Mouse (Mus musculus) midbrain, embryonic 12.5 days (tissue): ENCODE data around the gene Sult1d1. TPM values are rescaled to one million over a fixed set of nuclear protein-coding genes. Genes with fewer than 3 reads are reported as not detected.

ENCODE experiments used
- ATAC-seq: fragments of 200-750 bp; cut with Nextera tagmentation; 2 replicates; pipeline ENCODE4 v1.8.0; 2017; ENCODE audit warnings: low read depth, moderate TSS enrichment, moderate library complexity; ENCODE audit not compliant: low FRiP score
- H3K27ac ChIP-seq: fragments of 300-500 bp; sonication (generic); replicated peaks from 2 replicates; pipeline ENCODE4 v1.5.1; 2016; ENCODE audit warnings: mild to moderate bottlenecking
- H3K27me3 ChIP-seq: fragments of 300-500 bp; sonication (generic); 2 replicates; pipeline ENCODE4 v1.6.1; 2016; ENCODE audit warnings: mild to moderate bottlenecking
- H3K36me3 ChIP-seq: fragments of 300-500 bp; sonication (generic); 2 replicates; pipeline ENCODE4 v1.6.1; 2016
- H3K4me1 ChIP-seq: fragments of 300-500 bp; sonication (generic); 2 replicates; pipeline ENCODE4 v1.6.1; 2016
- H3K4me2 ChIP-seq: fragments of 300-500 bp; sonication (generic); replicated peaks from 2 replicates; pipeline ENCODE4 v1.6.1; 2016; ENCODE audit warnings: mild to moderate bottlenecking, moderate library complexity
- H3K4me3 ChIP-seq: fragments of 300-500 bp; sonication (generic); 2 replicates; pipeline ENCODE4 v1.5.1; 2016; ENCODE audit warnings: mild to moderate bottlenecking
- H3K9ac ChIP-seq: fragments of 300-500 bp; sonication (generic); replicated peaks from 2 replicates; pipeline ENCODE4 v1.6.1; 2016; ENCODE audit warnings: mild to moderate bottlenecking, moderate library complexity
- H3K9me3 ChIP-seq: fragments of 300-500 bp; sonication (generic); 2 replicates; pipeline ENCODE4 v1.6.1; 2016; ENCODE audit warnings: mild to moderate bottlenecking
- WGBS: fragments of 180-500 bp; shearing (Covaris S2); methylation state at CpG from one replicate; pipeline ENCODE4 v1.1.7; 2016; 5-methylcytosine and 5-hydroxymethylcytosine counted together
- polyA plus RNA-seq: library from polyadenylated mRNA; unstranded; fragments of >200 nt; fragmentation: Nextera tagmentation; extraction: Ambion mirVana; gene quantifications from 2 replicates; pipeline ENCODE4 v1.2.1, GENCODE M21; 2016

Sult1d1 gene
- polyA plus RNA-seq = not detected in 2 replicates

GRCm38 (mm10) chr5:87568845-87569244 is at the start of gene Sult1d1:
Gene Sult1d1, minus strand, starts transcription at chr5:87569027.
- no peak for ATAC-seq
- Histone ChIP-seq H3K27me3 (no peaks in the 10 kb centered on the region), H3K9me3 (no peaks in the 10 kb centered on the region), H3K27ac (no peak within 1 kb of the TSS), H3K36me3 (no peaks in the 10 kb centered on the region), H3K4me2 (no peak within 1 kb of the TSS), H3K4me3 (no peak within 1 kb of the TSS), H3K4me1 (no peaks in the 10 kb centered on the region), H3K9ac (no peak within 1 kb of the TSS)
- 86% methylated on average over 5 of the region's 5 CpGs for WGBS

GRCm38 (mm10) chr5:87615128-87615390 is 46.2 kb upstream of the Sult1d1 start:
- 86% methylated on average over 2 of the region's 2 CpGs for WGBS
- Histone ChIP-seq H3K9me3 (no peaks in the 10 kb centered on the region), H3K9ac (no peak overlapping the region), H3K27me3 (no peaks in the 10 kb centered on the region), H3K36me3 (no peaks in the 10 kb centered on the region), H3K4me3 (no peak overlapping the region), H3K27ac (no peak overlapping the region), H3K4me1 (no peaks in the 10 kb centered on the region), H3K4me2 (no peak overlapping the region)
- ATAC-seq = no peak

GRCm38 (mm10) chr5:87614364-87615127 is 45.7 kb upstream of the Sult1d1 start:
- Histone ChIP-seq H3K4me2 (no peak overlapping the region), H3K27me3 (no peaks in the 10 kb centered on the region), H3K4me1 (no peaks in the 10 kb centered on the region), H3K4me3 (no peak overlapping the region), H3K36me3 (no peaks in the 10 kb centered on the region), H3K27ac (no peak overlapping the region), H3K9me3 (no peaks in the 10 kb centered on the region), H3K9ac (no peak overlapping the region)
- no peak for ATAC-seq

- H3K4me3 ChIP-seq = no peak overlapping the region
- no peak overlapping the region for H3K9ac ChIP-seq
- no peaks in the 10 kb centered on the region for H3K4me1 ChIP-seq
- no peaks in the 10 kb centered on the region for H3K27me3 ChIP-seq
- no peaks in the 10 kb centered on the region for H3K9me3 ChIP-seq
- H3K27ac ChIP-seq = no peak overlapping the region
- H3K4me2 ChIP-seq = no peak overlapping the region
- ATAC-seq = no peak
- WGBS = 81% methylated on average over 3 of the region's 3 CpGs
- no peaks in the 10 kb centered on the region for H3K36me3 ChIP-seq
Observed at GRCm38 (mm10) chr5:87601018-87601417, 32.2 kb upstream of the Sult1d1 start.

GRCm38 (mm10) chr5:87597891-87598290 is 29.1 kb upstream of the Sult1d1 start:
- WGBS = 67% methylated on average over 2 of the region's 2 CpGs
- Histone ChIP-seq H3K27me3 (no peaks in the 10 kb centered on the region), H3K4me3 (no peak overlapping the region), H3K36me3 (no peaks in the 10 kb centered on the region), H3K4me1 (no peaks in the 10 kb centered on the region), H3K4me2 (no peak overlapping the region), H3K27ac (no peak overlapping the region), H3K9ac (no peak overlapping the region), H3K9me3 (no peaks in the 10 kb centered on the region)
- no peak for ATAC-seq

GRCm38 (mm10) chr5:87591494-87591893 is 22.7 kb upstream of the Sult1d1 start, which contains the start of gene Sult1e1:
Gene Sult1e1, minus strand, starts transcription at chr5:87591594.
- Histone ChIP-seq H3K9me3 (no peaks in the 10 kb centered on the region), H3K27me3 (no peaks in the 10 kb centered on the region), H3K4me2 (no peak within 1 kb of the TSS), H3K4me3 (no peak within 1 kb of the TSS), H3K36me3 (no peaks in the 10 kb centered on the region), H3K27ac (no peak within 1 kb of the TSS), H3K4me1 (no peaks in the 10 kb centered on the region; the same call in none of the 2 replicates), H3K9ac (no peak within 1 kb of the TSS)
- 75% methylated on average over 5 of the region's 5 CpGs for WGBS
- no peak for ATAC-seq

- Histone ChIP-seq H3K9me3 (no peaks in the 10 kb centered on the region), H3K4me3 (no peak overlapping the region), H3K4me1 (no peaks in the 10 kb centered on the region; the same call in none of the 2 replicates), H3K9ac (no peak overlapping the region), H3K27me3 (no peaks in the 10 kb centered on the region), H3K36me3 (no peaks in the 10 kb centered on the region), H3K27ac (no peak overlapping the region), H3K4me2 (no peak overlapping the region)
- 87% methylated on average over 2 of the region's 2 CpGs for WGBS
- ATAC-seq = no peak
Observed at GRCm38 (mm10) chr5:87589916-87590315, 21.1 kb upstream of the Sult1d1 start.

- Histone ChIP-seq H3K27ac (no peak overlapping the region), H3K4me2 (no peak overlapping the region), H3K4me1 (no peaks in the 10 kb centered on the region), H3K36me3 (no peaks in the 10 kb centered on the region), H3K9me3 (no peaks in the 10 kb centered on the region), H3K9ac (no peak overlapping the region), H3K27me3 (no peaks in the 10 kb centered on the region), H3K4me3 (no peak overlapping the region)
- ATAC-seq = no peak
- 86% methylated on average over 1 of the region's 1 CpGs for WGBS
Observed at GRCm38 (mm10) chr5:87580389-87580788, 11.6 kb upstream of the Sult1d1 start.

- Histone ChIP-seq H3K9me3 (no peaks in the 10 kb centered on the region), H3K4me2 (no peak overlapping the region), H3K9ac (no peak overlapping the region), H3K4me1 (no peaks in the 10 kb centered on the region), H3K36me3 (no peaks in the 10 kb centered on the region), H3K4me3 (no peak overlapping the region), H3K27me3 (no peaks in the 10 kb centered on the region), H3K27ac (no peak overlapping the region)
- 72% methylated on average over 1 of the region's 1 CpGs for WGBS
- ATAC-seq = no peak
Observed at GRCm38 (mm10) chr5:87574174-87574573, 5.3 kb upstream of the Sult1d1 start.

GRCm38 (mm10) chr5:87573490-87573889 is 4.7 kb upstream of the Sult1d1 start:
- H3K27me3 ChIP-seq = no peaks in the 10 kb centered on the region
- no peak overlapping the region for H3K9ac ChIP-seq
- H3K4me1 ChIP-seq = no peaks in the 10 kb centered on the region
- no peak overlapping the region for H3K4me3 ChIP-seq
- ATAC-seq = no peak
- H3K36me3 ChIP-seq = no peaks in the 10 kb centered on the region
- no peak overlapping the region for H3K4me2 ChIP-seq
- no peaks in the 10 kb centered on the region for H3K9me3 ChIP-seq
- H3K27ac ChIP-seq = no peak overlapping the region
- 68% methylated on average over 5 of the region's 5 CpGs for WGBS

- no peak overlapping the region for H3K4me3 ChIP-seq
- H3K9me3 ChIP-seq = no peaks in the 10 kb centered on the region
- no peaks in the 10 kb centered on the region for H3K27me3 ChIP-seq
- 82% methylated on average over 6 of the region's 6 CpGs for WGBS
- H3K4me2 ChIP-seq = no peak overlapping the region
- no peak overlapping the region for H3K9ac ChIP-seq
- no peaks in the 10 kb centered on the region for H3K4me1 ChIP-seq
- H3K36me3 ChIP-seq = no peaks in the 10 kb centered on the region
- ATAC-seq = no peak
- H3K27ac ChIP-seq = no peak overlapping the region
Observed at GRCm38 (mm10) chr5:87572781-87573180, 4.0 kb upstream of the Sult1d1 start.

GRCm38 (mm10) chr5:87567306-87567705 is 1.5 kb downstream of the Sult1d1 start:
- Histone ChIP-seq H3K4me1 (no peaks in the 10 kb centered on the region), H3K27me3 (no peaks in the 10 kb centered on the region), H3K36me3 (no peaks in the 10 kb centered on the region), H3K4me2 (no peak overlapping the region), H3K27ac (no peak overlapping the region), H3K4me3 (no peak overlapping the region), H3K9ac (no peak overlapping the region), H3K9me3 (no peaks in the 10 kb centered on the region)
- no peak for ATAC-seq
- WGBS = 76% methylated on average over 1 of the region's 1 CpGs

- Histone ChIP-seq H3K4me1 (no peaks in the 10 kb centered on the region), H3K27ac (no peak overlapping the region), H3K27me3 (no peaks in the 10 kb centered on the region), H3K9ac (no peak overlapping the region), H3K4me3 (no peak overlapping the region), H3K4me2 (no peak overlapping the region), H3K36me3 (no peaks in the 10 kb centered on the region), H3K9me3 (no peaks in the 10 kb centered on the region)
- ATAC-seq = no peak
Observed at GRCm38 (mm10) chr5:87562966-87563365, 5.9 kb downstream of the Sult1d1 start.
